Mouse (Mus musculus) neural tube, embryonic 15.5 days (tissue): ENCODE data around the gene Mgat5. TPM values are rescaled to one million over a fixed set of nuclear protein-coding genes. Genes with fewer than 3 reads are reported as not detected.
A peak's percentile ranks its signal among the peaks of the same experiment; 100 is the strongest.

Source experiments
- ATAC-seq: fragments of 200-750 bp; cut with Nextera tagmentation; 2 replicates; pipeline ENCODE4 v1.8.0; 2017; ENCODE audit warnings: mild to moderate bottlenecking, moderate TSS enrichment, moderate library complexity; ENCODE audit not compliant: low FRiP score
- H3K27ac ChIP-seq: fragments of 300-500 bp; sonication (generic); replicated peaks from 2 replicates; pipeline ENCODE4 v1.5.1; 2015; ENCODE audit warnings: mild to moderate bottlenecking, inconsistent platforms
- H3K27me3 ChIP-seq: fragments of 300-500 bp; sonication (generic); replicated peaks from 2 replicates; pipeline ENCODE4 v1.6.1; 2015; ENCODE audit warnings: inconsistent platforms
- H3K36me3 ChIP-seq: fragments of 300-500 bp; sonication (generic); 2 replicates; pipeline ENCODE4 v1.6.1; 2015; ENCODE audit warnings: inconsistent platforms
- H3K4me1 ChIP-seq: fragments of 300-500 bp; sonication (generic); 2 replicates; pipeline ENCODE4 v1.6.1; 2015; ENCODE audit warnings: inconsistent platforms
- H3K4me2 ChIP-seq: fragments of 300-500 bp; sonication (generic); 2 replicates; pipeline ENCODE4 v1.6.1; 2015; ENCODE audit warnings: inconsistent platforms, mild to moderate bottlenecking, moderate library complexity
- H3K4me3 ChIP-seq: fragments of 300-500 bp; sonication (generic); replicated peaks from 2 replicates; pipeline ENCODE4 v1.5.1; 2015; ENCODE audit warnings: mild to moderate bottlenecking, inconsistent platforms
- H3K9ac ChIP-seq: fragments of 300-500 bp; sonication (generic); replicated peaks from 2 replicates; pipeline ENCODE4 v1.6.1; 2015; ENCODE audit warnings: mild to moderate bottlenecking, inconsistent platforms
- H3K9me3 ChIP-seq: fragments of 300-500 bp; sonication (generic); replicated peaks from 2 replicates; pipeline ENCODE4 v1.6.1; 2016; ENCODE audit warnings: inconsistent platforms
- WGBS: fragments of 180-500 bp; shearing (Covaris S2); methylation state at CpG from one replicate; pipeline ENCODE4 v1.1.7; 2015; ENCODE audit warnings: mixed read lengths; 5-methylcytosine and 5-hydroxymethylcytosine counted together
- polyA plus RNA-seq: library from polyadenylated mRNA; unstranded; fragments of >200 nt; fragmentation: Nextera tagmentation; extraction: Ambion mirVana; gene quantifications from 2 replicates; pipeline ENCODE4 v1.2.1, GENCODE M21; 2015

The Mgat5 gene
- polyA plus RNA-seq, 1 experiment from 2014 or later, result 13.3 TPM

DNA sequence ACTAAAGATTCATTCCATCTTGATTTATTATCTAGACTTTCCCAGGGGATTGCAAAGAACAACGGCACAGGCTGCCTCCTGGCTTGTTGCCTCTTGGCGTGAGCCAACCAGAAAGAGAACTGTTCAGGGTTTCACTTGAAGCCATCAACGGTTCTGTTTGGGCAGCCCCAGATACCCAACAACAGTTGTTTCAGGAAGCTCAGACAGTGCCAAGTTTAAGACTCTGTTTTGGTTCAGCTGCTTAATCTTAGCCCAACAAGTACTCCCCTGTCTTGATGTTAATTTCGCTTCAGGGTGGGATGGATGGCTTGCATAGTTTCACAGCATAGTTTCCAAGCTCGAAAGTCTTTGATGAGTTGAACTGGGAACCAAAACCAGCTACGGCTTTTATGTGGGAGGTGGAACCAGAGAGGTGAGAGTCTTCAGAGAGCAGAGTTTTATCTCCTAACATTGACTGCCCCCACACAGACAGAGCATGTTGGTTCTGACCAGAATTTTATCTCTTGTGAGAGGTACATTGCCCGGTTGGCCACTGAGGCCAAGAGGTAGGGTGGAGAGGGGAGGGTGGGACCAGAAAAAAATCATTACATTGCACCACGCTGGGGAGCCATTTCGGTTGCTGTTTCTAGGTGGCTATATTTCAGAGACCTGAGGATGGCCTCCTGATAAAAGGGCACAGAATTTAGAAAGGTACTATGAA lies 144.0 kb downstream of the Mgat5 start:
- no peaks in the 10 kb centered on the region for H3K9me3 ChIP-seq
- peak; percentile 82 for ATAC-seq
- H3K9ac ChIP-seq, result no peak overlapping the region
- H3K36me3 ChIP-seq, result no peaks in the 10 kb centered on the region
- no peak overlapping the region for H3K4me3 ChIP-seq
- peaks cover 16% of the 10 kb centered on the region; the same call in 1 of the 2 replicates for H3K4me1 ChIP-seq
- H3K27me3 ChIP-seq, result no peaks in the 10 kb centered on the region
- peak overlapping the region; percentile 76 for H3K27ac ChIP-seq
- H3K4me2 ChIP-seq, result no peak overlapping the region
- 46% methylated on average over 9 of the region's 9 CpGs for WGBS

DNA sequence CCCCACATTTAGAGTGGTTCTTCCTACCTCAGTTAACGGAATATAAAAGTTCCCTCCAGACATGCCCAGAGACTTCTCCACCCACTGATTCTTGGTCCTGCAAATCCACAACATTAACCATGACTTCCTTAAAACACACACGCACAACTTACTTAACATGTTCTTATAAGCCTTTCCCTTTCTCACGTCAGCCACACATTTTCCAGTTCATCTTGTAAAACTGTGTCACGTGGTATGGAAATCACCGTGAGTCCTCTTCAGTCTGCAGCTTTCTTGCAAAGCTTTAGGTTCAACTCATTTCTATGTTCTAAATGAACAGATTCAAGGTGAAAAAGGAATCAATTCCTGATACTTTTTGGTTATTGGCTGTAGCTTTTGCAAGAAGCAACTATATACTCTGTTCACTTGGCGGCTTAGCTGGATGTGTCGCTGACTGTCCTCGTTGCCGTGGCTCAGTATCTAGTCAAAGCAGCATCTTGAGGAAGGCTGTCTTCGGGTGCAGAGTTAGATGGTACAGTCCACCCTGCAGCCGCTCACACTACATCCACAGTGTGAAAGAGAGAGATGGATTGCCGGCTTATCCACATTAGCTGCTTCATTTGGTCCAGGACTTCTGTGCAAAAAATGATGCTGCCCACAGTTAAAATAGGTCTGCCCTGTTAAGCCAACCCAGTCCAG lies 146.7 kb downstream of the Mgat5 start:
- Histone ChIP-seq H3K4me3 (no peak overlapping the region), H3K36me3 (no peaks in the 10 kb centered on the region), H3K27ac (no peak overlapping the region), H3K4me1 (0 out of 2 replicates have a peak, but pooled peaks cover 10% of the 10 kb centered on the region), H3K9me3 (no peaks in the 10 kb centered on the region), H3K4me2 (no peak overlapping the region), H3K27me3 (no peaks in the 10 kb centered on the region), H3K9ac (no peak overlapping the region)
- no peak for ATAC-seq
- 92% methylated on average over 12 of the region's 12 CpGs for WGBS

DNA sequence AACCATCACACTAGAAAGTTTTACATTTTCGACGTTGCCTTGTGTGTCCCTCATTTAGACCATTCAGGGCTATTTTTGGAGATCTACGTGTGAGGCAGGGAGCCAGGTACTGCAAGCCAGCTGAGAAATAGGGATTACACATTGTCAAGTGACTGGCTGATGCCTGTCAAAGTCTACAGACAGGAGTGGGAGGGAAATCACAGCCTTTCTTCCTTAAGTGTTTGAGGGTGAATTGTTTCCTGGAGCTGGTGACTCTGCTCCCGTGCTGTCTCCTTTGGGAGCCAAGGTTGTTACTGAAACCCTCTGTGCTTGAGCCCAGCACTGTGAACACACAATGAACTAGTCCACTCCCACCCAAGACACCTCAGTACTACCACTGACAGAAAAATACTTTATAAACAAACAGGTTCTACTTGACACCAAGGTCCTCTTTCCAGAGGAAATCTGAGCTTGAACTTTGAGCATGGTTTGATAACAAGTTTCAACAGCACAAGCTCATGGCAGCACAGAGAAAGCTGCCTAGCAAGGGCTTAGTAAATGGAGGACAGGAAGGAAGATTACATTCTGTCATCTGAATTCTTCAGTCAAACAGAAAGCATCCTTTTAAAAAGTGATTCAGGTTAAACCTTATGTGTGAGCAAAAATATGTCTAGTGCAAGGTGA lies 147.4 kb downstream of the Mgat5 start:
- no peak for ATAC-seq
- Histone ChIP-seq H3K27me3 (no peaks in the 10 kb centered on the region), H3K9ac (no peak overlapping the region), H3K4me3 (no peak overlapping the region), H3K4me1 (0 out of 2 replicates have a peak, but pooled peaks cover 10% of the 10 kb centered on the region), H3K27ac (no peak overlapping the region), H3K9me3 (no peaks in the 10 kb centered on the region), H3K4me2 (no peak overlapping the region), H3K36me3 (no peaks in the 10 kb centered on the region)
- 83% methylated on average over 4 of the region's 4 CpGs for WGBS

- no peak overlapping the region for H3K4me2 ChIP-seq
- no peak for ATAC-seq
- WGBS, result 64% methylated on average over 9 of the region's 9 CpGs
- no peaks in the 10 kb centered on the region for H3K9me3 ChIP-seq
- no peak overlapping the region for H3K27ac ChIP-seq
- no peaks in the 10 kb centered on the region for H3K36me3 ChIP-seq
- H3K4me3 ChIP-seq, result no peak overlapping the region
- 0 out of 2 replicates have a peak, but pooled peaks cover 10% of the 10 kb centered on the region for H3K4me1 ChIP-seq
- H3K27me3 ChIP-seq, result no peaks in the 10 kb centered on the region
- H3K9ac ChIP-seq, result no peak overlapping the region
Observed at GRCm38 (mm10) chr1:127353408-127353807, 148.6 kb downstream of the Mgat5 start.

GRCm38 (mm10) chr1:127354152-127354551 lies 149.3 kb downstream of the Mgat5 start:
- no peak for ATAC-seq
- H3K36me3 ChIP-seq, result no peaks in the 10 kb centered on the region
- H3K4me3 ChIP-seq, result no peak overlapping the region
- 83% methylated on average over 5 of the region's 5 CpGs for WGBS
- H3K4me1 ChIP-seq, result 0 out of 2 replicates have a peak, but pooled peaks cover 4% of the 10 kb centered on the region
- H3K27me3 ChIP-seq, result no peaks in the 10 kb centered on the region
- no peak overlapping the region for H3K27ac ChIP-seq
- H3K9ac ChIP-seq, result no peak overlapping the region
- no peak overlapping the region for H3K4me2 ChIP-seq
- H3K9me3 ChIP-seq, result no peaks in the 10 kb centered on the region

DNA sequence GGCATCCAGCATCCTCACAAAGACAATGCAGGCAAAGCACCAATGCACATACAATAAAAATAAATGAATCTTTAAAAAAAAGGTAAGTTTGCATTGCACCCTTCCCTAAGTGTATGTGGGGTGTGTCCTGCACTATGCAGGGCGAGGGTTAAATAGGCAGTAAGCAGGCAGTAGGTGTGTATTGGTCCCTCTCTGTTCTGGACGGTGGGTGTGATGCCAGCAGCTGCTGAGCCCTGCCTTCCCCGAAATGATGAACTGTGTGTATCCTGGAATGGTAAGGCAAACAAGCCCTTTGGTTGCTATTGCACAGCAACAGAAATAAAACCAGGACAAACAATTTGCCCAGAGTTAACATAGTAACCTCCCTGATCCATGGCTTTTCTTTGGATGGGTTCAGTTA lies 150.2 kb downstream of the Mgat5 start:
- H3K27me3 ChIP-seq, result no peaks in the 10 kb centered on the region
- ATAC-seq, result no peak
- H3K9ac ChIP-seq, result no peak overlapping the region
- H3K9me3 ChIP-seq, result no peaks in the 10 kb centered on the region
- H3K27ac ChIP-seq, result no peak overlapping the region
- H3K4me3 ChIP-seq, result no peak overlapping the region
- H3K4me1 ChIP-seq, result 0 out of 2 replicates have a peak, but pooled peaks cover 4% of the 10 kb centered on the region
- no peaks in the 10 kb centered on the region for H3K36me3 ChIP-seq
- 76% methylated on average over 3 of the region's 3 CpGs for WGBS
- no peak overlapping the region for H3K4me2 ChIP-seq

DNA sequence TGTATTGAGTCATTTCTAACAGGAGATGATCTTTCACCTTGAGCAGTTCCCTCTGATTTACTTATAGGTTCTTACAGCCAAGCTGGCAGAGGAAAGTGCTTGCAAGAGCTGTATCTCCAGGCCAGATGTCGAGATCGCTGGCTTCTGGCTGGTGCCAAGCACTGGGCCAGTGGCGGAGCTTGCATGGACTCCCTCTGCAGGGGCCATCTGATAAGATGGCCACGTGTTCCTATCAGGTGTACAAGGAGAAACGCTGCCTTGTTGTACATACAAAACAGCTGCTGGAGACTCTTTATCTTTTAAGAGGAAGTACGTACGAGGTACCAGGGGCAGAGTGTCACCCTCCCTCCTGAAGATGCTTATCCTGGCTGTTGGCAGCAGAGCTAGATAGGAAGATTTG lies 158.8 kb downstream of the Mgat5 start:
- Histone ChIP-seq H3K4me2 (no peak overlapping the region), H3K9me3 (no peaks in the 10 kb centered on the region), H3K9ac (no peak overlapping the region), H3K4me1 (no peaks in the 10 kb centered on the region), H3K27ac (no peak overlapping the region), H3K4me3 (no peak overlapping the region), H3K27me3 (no peaks in the 10 kb centered on the region), H3K36me3 (peaks cover 10% of the 10 kb centered on the region)
- ATAC-seq, result no peak
- WGBS, result 92% methylated on average over 7 of the region's 7 CpGs

DNA sequence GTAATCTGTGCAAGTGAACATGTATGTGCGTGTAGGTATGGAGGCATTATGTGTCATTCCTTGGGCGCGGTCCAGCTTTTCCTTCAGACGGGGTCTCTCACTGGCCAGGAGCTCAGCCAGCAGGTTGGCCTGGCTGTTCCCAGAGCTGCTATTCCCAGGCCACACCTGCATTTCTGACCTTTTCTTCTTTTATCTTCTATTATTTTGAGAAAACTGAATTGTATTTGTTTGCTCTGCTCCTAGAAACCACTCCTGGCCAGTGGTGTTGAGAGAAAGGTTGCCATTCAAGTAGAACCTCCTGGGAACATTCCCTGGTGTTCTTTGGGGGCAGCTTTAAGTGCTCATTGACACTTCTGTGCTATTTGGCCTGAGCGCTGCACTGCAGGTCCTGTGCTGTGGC lies 160.9 kb downstream of the Mgat5 start:
- Histone ChIP-seq H3K36me3 (peaks cover 18% of the 10 kb centered on the region), H3K27ac (no peak overlapping the region), H3K4me3 (no peak overlapping the region), H3K9ac (no peak overlapping the region), H3K9me3 (no peaks in the 10 kb centered on the region), H3K27me3 (no peaks in the 10 kb centered on the region), H3K4me2 (no peak overlapping the region), H3K4me1 (no peaks in the 10 kb centered on the region)
- WGBS, result 90% methylated on average over 5 of the region's 5 CpGs
- ATAC-seq, result no peak

- H3K27me3 ChIP-seq, result no peaks in the 10 kb centered on the region
- H3K9ac ChIP-seq, result no peak overlapping the region
- H3K4me1 ChIP-seq, result no peaks in the 10 kb centered on the region
- 78% methylated on average over 10 of the region's 10 CpGs for WGBS
- H3K9me3 ChIP-seq, result no peaks in the 10 kb centered on the region
- H3K27ac ChIP-seq, result no peak overlapping the region
- H3K4me3 ChIP-seq, result no peak overlapping the region
- no peak overlapping the region for H3K4me2 ChIP-seq
- peaks cover 18% of the 10 kb centered on the region for H3K36me3 ChIP-seq
- no peak for ATAC-seq
Observed at GRCm38 (mm10) chr1:127366111-127366510, 161.3 kb downstream of the Mgat5 start.

- Histone ChIP-seq H3K4me1 (peaks cover 12% of the 10 kb centered on the region), H3K9ac (no peak overlapping the region), H3K27me3 (no peaks in the 10 kb centered on the region), H3K27ac (no peak overlapping the region), H3K36me3 (peaks cover 18% of the 10 kb centered on the region), H3K9me3 (no peaks in the 10 kb centered on the region), H3K4me3 (no peak overlapping the region), H3K4me2 (no peak overlapping the region)
- WGBS, result 73% methylated on average over 8 of the region's 8 CpGs
- ATAC-seq, result no peak
Observed at GRCm38 (mm10) chr1:127368513-127368912, 163.7 kb downstream of the Mgat5 start.

GRCm38 (mm10) chr1:127369538-127369937 lies 164.7 kb downstream of the Mgat5 start:
- no peak overlapping the region for H3K4me2 ChIP-seq
- H3K4me1 ChIP-seq, result peaks cover 23% of the 10 kb centered on the region
- H3K36me3 ChIP-seq, result peaks cover 18% of the 10 kb centered on the region
- H3K27me3 ChIP-seq, result no peaks in the 10 kb centered on the region
- no peak overlapping the region for H3K4me3 ChIP-seq
- no peak for ATAC-seq
- WGBS, result 97% methylated on average over 5 of the region's 5 CpGs
- no peaks in the 10 kb centered on the region for H3K9me3 ChIP-seq
- no peak overlapping the region for H3K27ac ChIP-seq
- no peak overlapping the region for H3K9ac ChIP-seq

DNA sequence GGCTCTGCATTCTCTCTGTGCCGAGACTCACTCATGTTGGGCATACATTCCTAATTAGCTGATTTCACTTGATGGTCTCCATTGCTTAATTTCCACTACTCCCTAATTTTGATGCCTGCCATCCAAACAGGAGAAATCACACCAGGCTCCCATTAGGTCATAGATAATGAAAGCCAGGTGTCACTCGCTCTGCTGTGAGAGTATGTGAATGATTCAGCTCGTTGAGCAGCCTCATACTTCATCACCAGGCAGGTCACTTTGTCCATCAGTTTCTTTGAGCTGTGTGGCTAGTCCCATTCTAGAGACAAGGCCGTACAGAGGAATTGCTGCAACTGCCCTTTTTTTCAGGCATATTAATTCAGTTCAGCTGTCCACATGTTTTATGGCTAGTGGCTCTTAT lies 167.3 kb downstream of the Mgat5 start:
- Histone ChIP-seq H3K4me1 (peaks cover 23% of the 10 kb centered on the region), H3K36me3 (peaks cover 11% of the 10 kb centered on the region), H3K4me3 (no peak overlapping the region), H3K27ac (no peak overlapping the region), H3K9ac (no peak overlapping the region), H3K27me3 (no peaks in the 10 kb centered on the region), H3K9me3 (no peaks in the 10 kb centered on the region), H3K4me2 (no peak overlapping the region)
- 56% methylated on average over 4 of the region's 4 CpGs for WGBS
- ATAC-seq, result no peak
